In the genomic region with DNA sequence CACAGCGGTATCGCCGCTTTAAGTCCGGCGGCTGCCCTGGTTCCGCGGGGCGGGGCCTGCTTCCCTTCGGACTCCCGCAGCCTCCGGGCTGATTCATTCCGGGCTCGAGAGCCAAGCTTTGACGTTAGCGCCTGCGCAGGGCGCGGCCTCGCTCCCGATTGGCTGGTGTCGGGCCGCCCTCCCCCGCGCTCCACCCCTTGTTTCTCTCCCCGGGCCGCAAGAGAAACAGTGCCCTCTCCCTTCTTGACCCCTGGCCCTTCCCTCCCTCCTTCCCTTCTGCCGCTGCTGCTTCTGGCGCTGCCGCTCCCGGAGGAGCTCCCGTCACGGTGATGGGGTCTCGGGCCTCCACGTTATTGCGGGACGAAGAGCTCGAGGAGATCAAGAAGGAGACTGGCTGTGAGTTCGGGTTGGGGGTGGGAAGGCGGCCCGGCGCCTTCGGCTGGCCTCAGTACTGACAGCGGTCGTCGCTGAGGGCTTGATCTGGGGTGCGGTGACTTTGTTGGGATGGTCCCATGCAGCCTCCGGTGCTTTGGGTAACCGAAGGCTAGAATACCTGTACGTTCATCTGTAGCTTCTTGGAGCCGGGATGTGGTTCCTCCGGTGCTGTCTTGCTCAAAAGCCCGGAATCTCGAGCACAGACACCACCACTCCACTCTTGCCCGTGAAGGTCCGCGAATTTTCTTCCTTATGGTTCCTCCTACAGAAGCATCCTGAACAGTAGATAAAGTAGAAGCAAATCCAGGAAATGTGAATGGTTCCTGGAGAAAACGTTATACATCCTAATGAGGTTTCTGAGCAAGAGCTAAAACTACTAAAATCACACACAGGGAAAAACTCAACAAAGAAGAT, we compare ENCODE assay signal across 1 mouse cellular context.
A peak's percentile ranks its signal among the peaks of the same experiment; 100 is the strongest.
TF ChIP-seq lines count a peak whose summit lies in the region.

A gene (minus strand): TSS at position 106 of the 849 bp plus-strand sequence.
A gene (plus strand): TSS at position 176 of the 849 bp plus-strand sequence.

TF ChIP-seq in CH12.LX, 34 proteins besides CTCF, POLR2A, EP300 and RAD21 (continued from another document):
- TF ChIP-seq ELF1 (IDR thresholded peaks at IDR 0.05; ENCODE audit: low read depth, low read length): peak; percentile 84
- no peak; the same call in 1 of the 2 replicates for TF ChIP-seq MAX (IDR thresholded peaks at IDR 0.05; ENCODE audit: low read length)
- TF ChIP-seq SIN3A (IDR thresholded peaks at IDR 0.05; ENCODE audit: low read length): peak; percentile 92
- peak; percentile 47; the same call in 1 of the 2 replicates for TF ChIP-seq NELFE (IDR thresholded peaks at IDR 0.05; ENCODE audit: low read depth, low read length)
- TF ChIP-seq MAZ (IDR thresholded peaks at IDR 0.05; ENCODE audit: low read depth, low read length): 0 out of 2 replicates have a peak, but pooled peaks have one; percentile 7
- no peak for TF ChIP-seq JUND (conservative IDR thresholded peaks at IDR 0.05; ENCODE audit: low read depth, low read length)
- 0 out of 2 replicates have a peak, but pooled peaks have one; percentile 52 for TF ChIP-seq UBTF (IDR thresholded peaks at IDR 0.05; ENCODE audit: low read depth, low read length)
- TF ChIP-seq ZKSCAN1 (IDR thresholded peaks at IDR 0.05; ENCODE audit: borderline replicate concordance, low read depth, low read length): no peak
